Mouse (Mus musculus): ENCODE data around the gene Tmigd3. TPM values are rescaled to one million over a fixed set of nuclear protein-coding genes. Genes with fewer than 3 reads are reported as not detected.

Gene Tmigd3
- not detected in 2 replicates for polyA plus RNA-seq (2016; fragmentation: Nextera tagmentation; extraction: Ambion mirVana)

GRCm38 (mm10) chr3:105870558-105870957, at the start of gene Tmigd3, which contains the start of gene Adora3:
Tmigd3 (plus strand) TSS chr3:105870903.
Adora3 (plus strand) TSS chr3:105870858.
- Histone ChIP-seq H3K9me3 (no peaks in the 10 kb centered on the region), H3K4me2 (no peak within 1 kb of the TSS), H3K27me3 (no peaks in the 10 kb centered on the region), H3K4me1 (0 out of 2 replicates have a peak, but pooled peaks cover 4% of the 10 kb centered on the region), H3K4me3 (replicated peaks) (no peak within 1 kb of the TSS), H3K9ac (no peak within 1 kb of the TSS), H3K27ac (no peak within 1 kb of the TSS), H3K36me3 (replicated peaks) (no peaks in the 10 kb centered on the region)
- 81% methylated on average over 3 of the region's 3 CpGs for WGBS
- ATAC-seq (ENCODE audit: low FRiP score), result no peak

- no peak for ATAC-seq (ENCODE audit: low FRiP score)
- 93% methylated on average over 3 of the region's 3 CpGs for WGBS
- Histone ChIP-seq H3K9me3 (no peaks in the 10 kb centered on the region), H3K27me3 (no peaks in the 10 kb centered on the region), H3K9ac (no peak overlapping the region), H3K4me2 (no peak overlapping the region), H3K36me3 (replicated peaks) (no peaks in the 10 kb centered on the region), H3K4me3 (replicated peaks) (no peak overlapping the region), H3K4me1 (no peaks in the 10 kb centered on the region), H3K27ac (no peak overlapping the region)
Measured at GRCm38 (mm10) chr3:105821504-105821903, 49.2 kb upstream of the Tmigd3 start.

GRCm38 (mm10) chr3:105823609-105824008, 47.1 kb upstream of the Tmigd3 start:
- Histone ChIP-seq H3K4me3 (replicated peaks) (no peak overlapping the region), H3K4me2 (no peak overlapping the region), H3K36me3 (replicated peaks) (no peaks in the 10 kb centered on the region), H3K9ac (no peak overlapping the region), H3K4me1 (no peaks in the 10 kb centered on the region), H3K9me3 (no peaks in the 10 kb centered on the region), H3K27ac (no peak overlapping the region), H3K27me3 (no peaks in the 10 kb centered on the region)
- ATAC-seq (ENCODE audit: low FRiP score), result no peak

GRCm38 (mm10) chr3:105824103-105824502, 46.6 kb upstream of the Tmigd3 start:
- no peak overlapping the region for H3K4me2 ChIP-seq
- H3K27ac ChIP-seq, result no peak overlapping the region
- WGBS, result 60% methylated on average over 5 of the region's 5 CpGs
- H3K4me1 ChIP-seq, result no peaks in the 10 kb centered on the region
- no peak overlapping the region for H3K9ac ChIP-seq
- no peaks in the 10 kb centered on the region for H3K9me3 ChIP-seq
- no peaks in the 10 kb centered on the region for H3K27me3 ChIP-seq
- ATAC-seq (ENCODE audit: low FRiP score), result no peak
- no peaks in the 10 kb centered on the region for H3K36me3 ChIP-seq (replicated peaks)
- no peak overlapping the region for H3K4me3 ChIP-seq (replicated peaks)

GRCm38 (mm10) chr3:105824704-105825103, 46.0 kb upstream of the Tmigd3 start:
- no peaks in the 10 kb centered on the region for H3K36me3 ChIP-seq (replicated peaks)
- H3K4me1 ChIP-seq, result no peaks in the 10 kb centered on the region
- H3K27ac ChIP-seq, result no peak overlapping the region
- no peak overlapping the region for H3K9ac ChIP-seq
- 52% methylated on average over 2 of the region's 2 CpGs for WGBS
- no peak overlapping the region for H3K4me3 ChIP-seq (replicated peaks)
- H3K9me3 ChIP-seq, result no peaks in the 10 kb centered on the region
- ATAC-seq (ENCODE audit: low FRiP score), result no peak
- no peak overlapping the region for H3K4me2 ChIP-seq
- no peaks in the 10 kb centered on the region for H3K27me3 ChIP-seq

- H3K27me3 ChIP-seq, result no peaks in the 10 kb centered on the region
- no peak for ATAC-seq (ENCODE audit: low FRiP score)
- H3K9ac ChIP-seq, result no peak overlapping the region
- WGBS, result 64% methylated on average over 7 of the region's 7 CpGs
- no peaks in the 10 kb centered on the region for H3K9me3 ChIP-seq
- no peaks in the 10 kb centered on the region for H3K36me3 ChIP-seq (replicated peaks)
- H3K4me3 ChIP-seq (replicated peaks), result no peak overlapping the region
- H3K4me1 ChIP-seq, result no peaks in the 10 kb centered on the region
- H3K27ac ChIP-seq, result no peak overlapping the region
- H3K4me2 ChIP-seq, result no peak overlapping the region
Measured at GRCm38 (mm10) chr3:105825501-105826161, 45.1 kb upstream of the Tmigd3 start.

- no peak for ATAC-seq (ENCODE audit: low FRiP score)
- no peaks in the 10 kb centered on the region for H3K36me3 ChIP-seq (replicated peaks)
- no peak overlapping the region for H3K9ac ChIP-seq
- no peaks in the 10 kb centered on the region for H3K4me1 ChIP-seq
- H3K27ac ChIP-seq, result no peak overlapping the region
- no peak overlapping the region for H3K4me2 ChIP-seq
- H3K27me3 ChIP-seq, result no peaks in the 10 kb centered on the region
- WGBS, result 94% methylated on average over 3 of the region's 3 CpGs
- no peak overlapping the region for H3K4me3 ChIP-seq (replicated peaks)
- no peaks in the 10 kb centered on the region for H3K9me3 ChIP-seq
Measured at GRCm38 (mm10) chr3:105831584-105831983, 39.1 kb upstream of the Tmigd3 start.

- Histone ChIP-seq H3K27me3 (no peaks in the 10 kb centered on the region), H3K9ac (no peak overlapping the region), H3K4me1 (no peaks in the 10 kb centered on the region), H3K4me2 (no peak overlapping the region), H3K27ac (no peak overlapping the region), H3K36me3 (replicated peaks) (no peaks in the 10 kb centered on the region), H3K4me3 (replicated peaks) (no peak overlapping the region), H3K9me3 (no peaks in the 10 kb centered on the region)
- WGBS, result 81% methylated on average over 3 of the region's 3 CpGs
- no peak for ATAC-seq (ENCODE audit: low FRiP score)
Measured at GRCm38 (mm10) chr3:105835875-105836274, 34.8 kb upstream of the Tmigd3 start.

- Histone ChIP-seq H3K4me3 (replicated peaks) (no peak overlapping the region), H3K9ac (no peak overlapping the region), H3K27ac (no peak overlapping the region), H3K9me3 (no peaks in the 10 kb centered on the region), H3K36me3 (replicated peaks) (no peaks in the 10 kb centered on the region), H3K27me3 (no peaks in the 10 kb centered on the region), H3K4me2 (no peak overlapping the region), H3K4me1 (no peaks in the 10 kb centered on the region)
- 87% methylated on average over 3 of the region's 3 CpGs for WGBS
- no peak for ATAC-seq (ENCODE audit: low FRiP score)
Measured at GRCm38 (mm10) chr3:105836883-105837282, 33.8 kb upstream of the Tmigd3 start.

- H3K4me2 ChIP-seq, result no peak overlapping the region
- no peak overlapping the region for H3K27ac ChIP-seq
- H3K9me3 ChIP-seq, result no peaks in the 10 kb centered on the region
- no peak overlapping the region for H3K9ac ChIP-seq
- no peak overlapping the region for H3K4me3 ChIP-seq (replicated peaks)
- no peak for ATAC-seq (ENCODE audit: low FRiP score)
- WGBS, result 88% methylated on average over 3 of the region's 3 CpGs
- H3K4me1 ChIP-seq, result no peaks in the 10 kb centered on the region
- no peaks in the 10 kb centered on the region for H3K27me3 ChIP-seq
- no peaks in the 10 kb centered on the region for H3K36me3 ChIP-seq (replicated peaks)
Measured at GRCm38 (mm10) chr3:105838655-105839054, 32.0 kb upstream of the Tmigd3 start.

GRCm38 (mm10) chr3:105839836-105840235, 30.9 kb upstream of the Tmigd3 start:
- Histone ChIP-seq H3K36me3 (replicated peaks) (no peaks in the 10 kb centered on the region), H3K4me1 (no peaks in the 10 kb centered on the region), H3K27me3 (no peaks in the 10 kb centered on the region), H3K9me3 (no peaks in the 10 kb centered on the region), H3K4me3 (replicated peaks) (no peak overlapping the region), H3K4me2 (no peak overlapping the region), H3K27ac (no peak overlapping the region), H3K9ac (no peak overlapping the region)
- ATAC-seq (ENCODE audit: low FRiP score), result no peak
- 89% methylated on average over 4 of the region's 4 CpGs for WGBS

GRCm38 (mm10) chr3:105846294-105847069, 24.2 kb upstream of the Tmigd3 start:
- Histone ChIP-seq H3K27me3 (no peaks in the 10 kb centered on the region), H3K4me2 (no peak overlapping the region), H3K4me3 (replicated peaks) (no peak overlapping the region), H3K4me1 (no peaks in the 10 kb centered on the region), H3K9ac (no peak overlapping the region), H3K36me3 (replicated peaks) (no peaks in the 10 kb centered on the region), H3K9me3 (no peaks in the 10 kb centered on the region), H3K27ac (no peak overlapping the region)
- no peak for ATAC-seq (ENCODE audit: low FRiP score)
- 73% methylated on average over 7 of the region's 7 CpGs for WGBS

- no peaks in the 10 kb centered on the region for H3K27me3 ChIP-seq
- no peak overlapping the region for H3K27ac ChIP-seq
- H3K9me3 ChIP-seq, result no peaks in the 10 kb centered on the region
- H3K4me2 ChIP-seq, result no peak overlapping the region
- H3K4me1 ChIP-seq, result no peaks in the 10 kb centered on the region
- H3K9ac ChIP-seq, result no peak overlapping the region
- no peak overlapping the region for H3K4me3 ChIP-seq (replicated peaks)
- no peak for ATAC-seq (ENCODE audit: low FRiP score)
- WGBS, result 77% methylated on average over 8 of the region's 8 CpGs
- H3K36me3 ChIP-seq (replicated peaks), result no peaks in the 10 kb centered on the region
Measured at GRCm38 (mm10) chr3:105853781-105854180, 16.9 kb upstream of the Tmigd3 start.

Data from forebrain, embryonic 12.5 days (tissue).